Mouse (Mus musculus) cerebellum, adult 2 months (tissue): Measurements from ENCODE around the gene Olfr569. TPM values are rescaled to one million over a fixed set of nuclear protein-coding genes. Genes with fewer than 3 reads are reported as not detected.

Source experiments
- DNase-seq, 2 experiments: peaks; one replicate each; pipeline ENCODE4 v3.0.0; 2021
- H3K27ac ChIP-seq: fragments of 200-500 bp; 2 replicates; pipeline ENCODE4 v1.5.1; 2012; ENCODE audit warnings: low read length, control low read depth, inconsistent platforms; ENCODE audit not compliant: insufficient read depth
- H3K27me3 ChIP-seq: fragments of 200-500 bp; 2 replicates; pipeline ENCODE4 v1.6.1; 2012; ENCODE audit warnings: inconsistent platforms, mild to moderate bottlenecking, low read length, moderate library complexity; ENCODE audit not compliant: control insufficient read depth, insufficient read depth
- H3K4me1 ChIP-seq: fragments of 200-500 bp; 2 replicates; pipeline ENCODE4 v1.6.1; 2011; ENCODE audit warnings: low read length; ENCODE audit not compliant: control insufficient read depth, insufficient read depth
- H3K4me3 ChIP-seq: fragments of 200-500 bp; replicated peaks from 2 replicates; pipeline ENCODE3; 2011; ENCODE audit warnings: mild to moderate bottlenecking, low read depth, low read length, control low read depth; ENCODE audit not compliant: insufficient read depth
- CTCF ChIP-seq: fragments of 200-500 bp; IDR thresholded peaks from 2 replicates; pipeline ENCODE4 v1.5.1; 2011; ENCODE audit warnings: low read depth, mild to moderate bottlenecking, control low read depth, low read length, moderate library complexity, borderline replicate concordance; ENCODE audit not compliant: insufficient read depth
- POLR2A ChIP-seq: fragments of 200-500 bp; IDR thresholded peaks from 2 replicates; pipeline ENCODE4 v1.6.1; 2011; ENCODE audit warnings: low read length, control low read depth, borderline replicate concordance; ENCODE audit not compliant: insufficient read depth
- WGBS: fragments of 180-500 bp; shearing (Covaris S2); methylation state at CpG from one replicate; pipeline ENCODE4 v1.1.7; 2018; 5-methylcytosine and 5-hydroxymethylcytosine counted together
- polyA plus RNA-seq: library from polyadenylated mRNA; depleted of rRNA; stranded (reverse); fragments of >200 nt; gene quantifications from 2 replicates; pipeline ENCODE4 v1.2.3, GENCODE M21; 2012; rRNA removed

Gene Olfr569
- polyA plus RNA-seq, 1 experiment = not detected

DNA sequence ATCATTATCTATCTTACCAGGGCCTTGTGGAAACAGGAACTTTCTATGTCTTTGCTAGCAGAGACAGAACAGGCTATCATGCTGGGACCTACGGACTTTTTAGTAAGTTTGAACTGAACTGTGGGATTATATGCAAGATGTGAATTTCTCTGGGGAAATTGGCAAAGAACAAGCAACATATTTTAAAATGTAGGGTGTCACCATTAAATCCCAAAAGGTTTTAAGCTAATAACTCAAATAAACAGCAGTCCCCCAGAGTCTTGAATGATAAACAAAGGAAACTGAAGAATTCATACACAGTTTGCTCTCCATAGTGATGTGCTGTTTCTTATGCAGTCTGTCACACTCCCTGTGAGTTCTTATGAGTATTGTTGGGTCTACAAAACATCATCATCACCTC is 32.0 kb downstream of the Olfr569 start, which contains the start of gene Olfr566:
Olfr566 (minus strand) TSS at position 101 of the 400 bp plus-strand sequence.
- no peak within 1 kb of the TSS for H3K4me3 ChIP-seq
- no peaks in the 10 kb centered on the region for H3K4me1 ChIP-seq
- no peak for TF ChIP-seq POLR2A
- TF ChIP-seq CTCF = no peak
- DNase-seq = no peak
- 79% methylated on average over 1 of the region's 1 CpGs for WGBS
- H3K27me3 ChIP-seq = no peaks in the 10 kb centered on the region
- H3K27ac ChIP-seq = no peak within 1 kb of the TSS

- TF ChIP-seq POLR2A = no peak
- no peak for TF ChIP-seq CTCF
Measured at GRCm38 (mm10) chr7:102855807-102856206, 34.9 kb downstream of the Olfr569 start.

More at GRCm38 (mm10) chr7:102855807-102856206, 34.9 kb downstream of the Olfr569 start:
- DNase-seq = no peak
- Histone ChIP-seq H3K4me3 (no peak overlapping the region), H3K27ac (no peak overlapping the region), H3K27me3 (no peaks in the 10 kb centered on the region), H3K4me1 (no peaks in the 10 kb centered on the region)

Other genes starting within 250 kb of the Olfr569 start
- gene Olfr555, start 232.1 kb downstream of the Olfr569 start, polyA plus RNA-seq = not detected in 2 replicates
- gene Olfr556, start 226.0 kb downstream of the Olfr569 start, polyA plus RNA-seq = not detected in 2 replicates
- 7.2 and 7.8 TPM in 2 replicates for gene Trim68, start 203.6 kb downstream of the Olfr569 start, polyA plus RNA-seq
- gene Olfr557, start 195.0 kb downstream of the Olfr569 start, polyA plus RNA-seq = not detected in 2 replicates
- 0.49 and 0.52 TPM in 2 replicates for gene Olfr558, start 188.7 kb downstream of the Olfr569 start, polyA plus RNA-seq
- not detected in 2 replicates for gene Olfr33, start 171.8 kb downstream of the Olfr569 start, polyA plus RNA-seq
- gene Olfr559, start 163.4 kb downstream of the Olfr569 start, polyA plus RNA-seq = not detected in 2 replicates
- gene Olfr560, start 131.5 kb downstream of the Olfr569 start, polyA plus RNA-seq = 0.07 TPM in 1 of 2 replicates, not detected in the other
- 0.51 and 0.75 TPM in 2 replicates for gene Olfr78, start 131.4 kb downstream of the Olfr569 start, polyA plus RNA-seq
- gene Olfr561, start 119.7 kb downstream of the Olfr569 start, polyA plus RNA-seq = not detected in 2 replicates
- not detected in 2 replicates for gene Olfr564, start 87.4 kb downstream of the Olfr569 start, polyA plus RNA-seq
- gene Olfr566, start 32.1 kb downstream of the Olfr569 start, polyA plus RNA-seq = not detected in 2 replicates
- gene Olfr568, start 13.8 kb downstream of the Olfr569 start, polyA plus RNA-seq = not detected in 2 replicates
- 0.19 TPM in 1 of 2 replicates, not detected in the other for gene Olfr570, start 3.7 kb upstream of the Olfr569 start, polyA plus RNA-seq
- gene Olfr571, start 26.7 kb upstream of the Olfr569 start, polyA plus RNA-seq = not detected in 2 replicates
- not detected in 2 replicates for gene Olfr572, start 33.5 kb upstream of the Olfr569 start, polyA plus RNA-seq
- not detected in 2 replicates for gene Olfr573-ps1, start 51.7 kb upstream of the Olfr569 start, polyA plus RNA-seq
- gene Olfr574, start 57.6 kb upstream of the Olfr569 start, polyA plus RNA-seq = not detected in 2 replicates
- gene Olfr575, start 67.9 kb upstream of the Olfr569 start, polyA plus RNA-seq = not detected in 2 replicates
- not detected in 2 replicates for gene Olfr576, start 71.8 kb upstream of the Olfr569 start, polyA plus RNA-seq
- not detected in 2 replicates for gene Olfr577, start 85.1 kb upstream of the Olfr569 start, polyA plus RNA-seq
- gene Olfr578, start 98.4 kb upstream of the Olfr569 start, polyA plus RNA-seq = not detected in 2 replicates
- gene Olfr582, start 147.1 kb upstream of the Olfr569 start, polyA plus RNA-seq = not detected in 2 replicates
- not detected in 2 replicates for gene Olfr583, start 160.4 kb upstream of the Olfr569 start, polyA plus RNA-seq
- not detected in 2 replicates for gene Olfr584, start 191.0 kb upstream of the Olfr569 start, polyA plus RNA-seq
- not detected in 2 replicates for gene Olfr585, start 206.8 kb upstream of the Olfr569 start, polyA plus RNA-seq
- not detected in 2 replicates for gene Olfr586, start 234.8 kb upstream of the Olfr569 start, polyA plus RNA-seq
- not detected in 2 replicates for gene Olfr588-ps1, start 250.0 kb upstream of the Olfr569 start, polyA plus RNA-seq